Mouse (Mus musculus): ENCODE measurements around the gene Fam53b. TPM values are rescaled to one million over a fixed set of nuclear protein-coding genes. Genes with fewer than 3 reads are reported as not detected.

Fam53b gene
- total RNA-seq, 1 experiment from 2014 or later, result 19.0 TPM

DNA sequence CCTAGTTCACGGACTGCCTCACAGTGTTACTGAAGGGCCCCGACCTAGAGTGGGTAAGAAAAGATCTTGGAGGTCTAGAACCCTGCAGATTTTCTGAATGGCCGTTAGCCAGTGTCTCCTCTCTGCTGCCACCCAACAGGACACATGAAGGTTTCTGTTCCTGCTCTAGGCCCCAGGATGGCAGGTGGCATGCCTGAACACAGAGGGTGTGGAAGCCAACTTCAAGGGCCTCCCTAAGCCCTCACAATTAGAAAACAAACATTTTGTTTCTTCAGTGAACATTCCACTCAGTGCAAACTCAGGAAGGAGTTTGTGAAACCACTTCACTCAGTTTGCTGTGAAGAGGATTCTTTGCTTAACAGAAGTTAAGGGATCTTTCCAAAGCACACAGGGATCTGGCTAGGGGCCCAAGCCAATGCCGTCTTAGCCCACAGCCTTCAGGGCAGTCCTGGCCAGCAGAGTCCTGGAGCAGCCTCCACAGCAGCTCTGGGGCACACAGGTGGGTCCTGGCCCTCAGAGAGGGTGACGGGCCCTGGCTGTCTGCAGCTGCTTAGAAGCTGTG lies 89.1 kb downstream of the Fam53b start:
- no peak for ATAC-seq (ENCODE audit: extremely low read depth, insufficient number of reproducible peaks, low FRiP score, poor library complexity, severe bottlenecking)

DNA sequence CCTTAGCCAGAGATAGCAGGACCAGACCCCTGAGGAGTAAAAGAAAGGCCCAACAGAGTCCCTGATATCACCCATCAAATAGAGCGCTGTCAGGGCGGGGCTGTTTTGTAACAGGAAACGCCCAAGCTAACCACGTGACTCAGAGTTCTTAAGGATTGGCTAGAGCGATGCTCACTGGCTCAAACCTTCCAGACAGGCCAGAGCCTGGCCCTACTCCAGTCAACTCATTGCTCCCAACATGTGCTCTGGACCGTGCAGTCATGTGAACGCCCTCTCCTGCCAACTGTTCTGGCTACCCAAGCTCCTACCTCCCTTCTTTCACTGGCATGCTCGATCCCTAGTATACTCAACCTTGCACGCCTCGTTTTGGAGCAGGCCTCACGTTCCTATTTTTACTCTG lies 89.8 kb downstream of the Fam53b start:
- peak; percentile 13; the same call in 1 of the 2 replicates for ATAC-seq (ENCODE audit: extremely low read depth, insufficient number of reproducible peaks, low FRiP score, poor library complexity, severe bottlenecking)

DNA sequence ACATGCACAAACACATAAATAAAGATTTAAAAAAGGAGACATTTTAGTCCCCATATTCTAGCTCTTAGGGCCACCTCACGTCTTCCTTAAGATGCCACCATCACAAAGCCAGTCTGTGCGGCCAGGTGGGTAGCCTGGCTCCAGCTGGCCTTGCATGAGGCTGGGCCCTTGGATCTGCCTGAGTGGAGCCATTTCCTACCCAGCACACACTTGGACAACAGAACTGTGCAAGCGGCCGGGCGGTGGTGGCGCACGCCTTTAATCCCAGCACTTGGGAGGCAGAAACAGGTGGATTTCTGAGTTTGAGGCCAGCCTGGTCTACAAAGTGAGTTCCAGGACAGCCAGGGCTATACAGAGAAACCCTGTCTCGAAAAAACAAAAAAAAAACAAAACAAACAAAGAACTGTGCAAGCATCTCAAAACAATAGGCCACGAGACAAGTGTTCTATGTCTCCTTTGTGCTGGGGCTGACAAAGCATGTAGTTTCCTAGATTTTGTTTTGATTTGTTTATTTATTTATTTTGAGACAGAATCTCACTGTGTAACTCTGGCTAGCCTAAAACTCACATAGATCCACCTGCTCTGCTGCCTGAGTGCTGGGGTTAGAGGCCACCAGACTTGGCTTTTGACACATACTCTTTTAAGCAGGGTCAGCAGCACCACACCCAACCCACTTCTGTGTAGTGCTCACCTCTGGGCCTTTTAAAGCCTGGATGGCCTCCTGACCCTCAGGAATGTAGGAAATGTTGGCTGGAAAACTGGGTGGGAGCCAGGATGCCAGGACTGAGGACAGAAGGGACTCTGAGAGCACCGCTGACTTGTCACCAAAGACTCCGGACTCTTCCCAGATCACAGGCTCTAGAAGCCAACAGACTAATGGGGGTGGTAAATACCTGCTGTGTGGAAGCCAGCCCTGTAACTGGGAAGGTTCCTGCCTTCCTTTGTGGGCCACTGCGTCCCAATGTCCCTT lies 91.0 kb downstream of the Fam53b start:
- ATAC-seq (ENCODE audit: extremely low read depth, insufficient number of reproducible peaks, low FRiP score, poor library complexity, severe bottlenecking), result no peak

DNA sequence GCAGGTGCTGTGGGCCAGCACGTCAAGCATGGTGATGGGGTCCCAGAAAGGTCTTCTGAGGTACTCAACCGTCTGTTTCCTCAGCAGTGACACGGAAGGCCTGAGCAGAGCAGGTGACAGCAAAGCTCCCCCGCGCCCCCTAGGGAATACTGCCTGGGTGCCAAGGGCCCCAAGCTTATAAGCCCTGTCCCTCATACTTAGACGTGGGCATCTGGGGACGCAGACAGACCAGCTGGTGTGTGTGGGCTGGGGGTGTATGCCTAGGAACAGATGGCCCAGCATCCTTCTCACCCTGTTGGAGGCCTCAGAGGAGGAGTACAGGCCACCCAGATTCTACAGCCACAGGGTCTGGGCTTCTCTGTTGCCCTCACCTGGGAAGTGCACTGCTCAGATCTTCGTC lies 93.1 kb downstream of the Fam53b start:
- ATAC-seq (ENCODE audit: extremely low read depth, insufficient number of reproducible peaks, low FRiP score, poor library complexity, severe bottlenecking), result peak; percentile 69

DNA sequence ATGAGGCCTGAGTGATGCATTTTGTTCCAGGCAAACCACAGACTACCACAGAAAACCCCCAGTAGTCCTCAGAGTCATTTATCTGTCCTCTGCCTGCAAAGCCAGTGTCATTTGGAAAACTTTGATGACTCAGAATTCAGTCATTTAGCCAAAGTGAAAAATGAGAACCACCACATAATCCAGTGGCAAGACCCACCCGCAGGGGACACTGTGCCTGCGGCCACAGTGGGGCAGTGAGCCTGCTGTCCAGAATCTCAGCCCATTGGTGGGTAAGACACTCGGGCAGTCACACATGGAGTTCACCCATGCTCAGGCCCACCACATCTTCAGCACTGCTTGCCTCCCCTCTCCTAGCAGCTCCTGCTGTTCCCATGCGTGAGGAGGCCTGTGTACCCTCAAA lies 94.1 kb downstream of the Fam53b start:
- no peak for ATAC-seq (ENCODE audit: extremely low read depth, insufficient number of reproducible peaks, low FRiP score, poor library complexity, severe bottlenecking)

DNA sequence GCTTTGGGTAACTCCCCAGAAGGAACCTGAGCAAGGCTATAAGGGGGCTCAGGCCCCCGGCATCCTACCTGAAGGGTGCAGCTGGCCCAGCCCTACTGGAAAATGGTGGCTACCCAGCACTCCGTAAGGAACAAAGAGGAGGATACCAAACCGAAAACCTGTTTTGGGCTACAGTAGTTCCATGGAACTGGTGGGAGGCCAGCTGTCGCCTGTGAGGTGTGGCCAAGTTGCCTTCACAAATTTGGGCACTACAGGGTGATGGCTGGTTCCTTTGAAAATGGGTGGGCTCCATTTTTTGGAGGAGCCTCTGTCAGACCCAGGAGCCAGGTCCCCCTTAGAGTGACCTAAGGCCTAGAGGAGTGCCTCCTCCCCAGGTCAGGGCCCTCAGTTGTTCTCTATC lies 98.4 kb downstream of the Fam53b start:
- ATAC-seq (ENCODE audit: extremely low read depth, insufficient number of reproducible peaks, low FRiP score, poor library complexity, severe bottlenecking), result no peak

DNA sequence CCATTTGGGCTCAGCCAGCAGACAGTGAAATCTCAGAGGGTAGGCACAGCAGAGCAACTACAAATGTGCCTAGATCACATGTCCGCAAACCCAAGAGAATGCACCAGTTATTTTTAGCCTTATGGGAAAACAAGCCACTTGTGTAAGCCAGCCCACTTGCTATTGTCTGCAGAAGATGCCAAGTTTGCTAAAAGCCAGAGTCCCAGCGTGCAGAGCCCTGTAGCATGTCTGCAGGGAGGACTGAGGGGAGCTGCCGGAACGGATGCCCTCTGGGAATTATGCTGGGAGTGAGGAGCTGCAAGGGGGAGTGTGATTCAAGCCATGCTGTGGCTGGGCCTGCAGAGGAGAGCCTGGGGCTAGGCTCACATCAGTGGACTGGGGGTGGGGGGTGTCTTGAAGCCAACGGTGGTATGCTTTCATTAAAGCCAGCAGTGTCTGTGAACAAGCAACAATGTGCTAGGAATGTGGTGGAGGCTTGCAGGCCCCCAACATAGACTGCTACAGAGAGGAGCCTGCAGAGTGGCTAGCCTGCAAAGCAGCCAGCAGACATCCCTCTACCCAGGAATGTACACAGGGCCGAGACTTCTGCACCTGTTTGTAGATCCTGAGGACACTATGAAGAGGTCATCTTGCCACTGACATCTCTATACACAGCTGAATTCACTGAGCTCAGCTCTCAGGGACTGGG lies 99.3 kb downstream of the Fam53b start:
- no peak for ATAC-seq (ENCODE audit: extremely low read depth, insufficient number of reproducible peaks, low FRiP score, poor library complexity, severe bottlenecking)

DNA sequence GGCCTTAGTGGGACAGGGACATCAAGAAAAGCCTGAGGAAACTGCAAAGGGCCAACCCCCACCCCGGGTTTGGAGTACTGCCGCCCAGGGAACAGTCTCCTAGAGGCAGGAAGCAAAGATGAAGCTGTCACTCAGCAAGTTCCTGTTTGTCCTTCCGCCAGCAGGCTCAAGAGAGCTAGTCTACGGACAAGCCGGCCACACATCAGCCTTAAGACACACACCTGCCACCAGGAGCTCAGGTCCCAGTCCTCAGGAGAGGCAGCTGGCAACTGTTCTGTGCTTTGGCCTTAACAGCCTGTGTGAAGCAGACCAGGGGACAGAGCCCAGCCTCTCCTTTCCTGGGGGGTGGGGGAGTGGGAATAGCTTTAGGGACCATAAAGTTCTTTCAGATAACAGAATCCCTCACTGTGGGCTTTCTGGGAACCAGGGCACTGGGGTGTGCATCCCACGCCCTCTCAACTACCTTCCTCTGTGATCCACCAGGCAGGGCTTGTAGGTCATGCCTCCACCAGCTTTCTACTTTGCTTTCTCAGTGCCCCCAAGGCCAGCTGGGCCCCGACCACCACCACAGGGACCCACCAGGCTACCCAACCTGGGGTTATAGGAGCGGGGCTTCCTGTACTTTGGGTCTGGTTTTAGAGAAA lies 100.1 kb downstream of the Fam53b start:
- peak; percentile 72 for ATAC-seq (ENCODE audit: extremely low read depth, insufficient number of reproducible peaks, low FRiP score, poor library complexity, severe bottlenecking)

DNA sequence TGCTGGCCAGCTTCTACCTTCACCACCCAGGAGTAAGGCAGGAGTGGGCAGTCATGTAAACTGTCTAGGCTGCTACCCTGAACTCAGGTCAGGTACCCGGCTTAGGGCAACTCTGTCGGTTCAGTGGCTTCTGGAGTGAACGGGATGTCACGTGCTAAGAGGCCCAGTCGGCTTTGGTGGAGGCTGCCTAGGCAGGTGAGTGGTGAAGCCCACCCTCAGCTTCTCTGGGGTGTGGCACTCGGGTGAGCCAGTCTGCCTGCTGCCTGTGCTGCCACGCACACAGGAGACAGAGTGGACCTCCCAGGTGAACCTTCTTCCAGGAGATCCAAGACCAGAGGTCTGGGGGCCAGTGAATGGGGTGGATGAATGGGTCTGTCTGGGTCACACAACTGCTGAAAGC lies 100.7 kb downstream of the Fam53b start:
- no peak for ATAC-seq (ENCODE audit: extremely low read depth, insufficient number of reproducible peaks, low FRiP score, poor library complexity, severe bottlenecking)

DNA sequence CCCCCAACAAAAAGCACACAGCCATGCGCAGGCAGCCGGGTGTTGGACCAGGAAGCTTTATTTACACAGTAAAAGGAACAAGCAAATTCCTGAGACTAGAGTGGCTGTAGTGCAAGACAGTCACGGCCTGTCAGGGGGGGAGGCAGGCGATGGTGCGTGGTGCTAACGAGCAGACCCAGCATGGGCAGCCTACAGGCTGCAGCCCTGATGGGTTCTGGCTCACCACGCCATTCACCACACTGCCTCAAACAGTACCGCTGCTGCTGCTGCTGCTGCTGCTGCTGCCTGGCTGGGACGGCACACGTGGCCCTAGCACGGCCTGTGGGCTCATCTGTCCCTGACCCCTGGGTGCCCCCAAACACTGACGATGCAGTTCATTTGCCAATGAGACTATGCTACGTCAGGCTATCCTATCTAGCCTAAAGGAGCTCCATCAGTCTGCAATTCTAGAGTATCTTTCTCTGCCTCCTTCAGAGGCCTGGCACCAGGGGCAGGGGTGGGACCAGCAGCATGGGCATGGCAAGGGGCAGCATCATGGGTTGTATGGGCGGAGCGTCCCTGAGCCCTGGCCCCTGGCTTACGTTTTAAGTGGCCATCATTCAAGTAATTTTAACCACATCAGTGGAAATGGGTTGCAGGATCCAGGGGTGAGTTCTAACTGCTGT lies 101.5 kb downstream of the Fam53b start:
- ATAC-seq (ENCODE audit: extremely low read depth, insufficient number of reproducible peaks, low FRiP score, poor library complexity, severe bottlenecking), result no peak

DNA sequence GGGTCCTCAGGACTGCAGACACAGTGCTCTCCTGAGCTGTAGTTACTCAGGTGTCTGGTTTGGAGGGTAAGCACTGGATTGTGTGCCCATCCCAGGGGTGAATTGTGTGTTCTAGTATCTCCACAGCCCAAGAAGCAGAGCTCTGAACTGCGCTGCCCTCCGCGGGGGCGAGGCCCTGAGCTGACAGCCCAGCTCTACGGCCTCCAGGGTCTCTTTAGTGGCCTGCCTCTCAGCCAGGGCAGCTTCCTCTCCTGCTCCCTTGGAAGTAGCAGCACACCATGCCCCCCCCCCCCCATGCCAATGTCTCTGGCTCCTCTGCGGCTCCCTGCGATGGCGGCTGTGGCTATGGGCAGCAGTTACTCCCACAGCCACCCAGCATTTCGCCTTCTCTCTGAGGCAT lies 102.1 kb downstream of the Fam53b start:
- no peak for ATAC-seq (ENCODE audit: extremely low read depth, insufficient number of reproducible peaks, low FRiP score, poor library complexity, severe bottlenecking)

DNA sequence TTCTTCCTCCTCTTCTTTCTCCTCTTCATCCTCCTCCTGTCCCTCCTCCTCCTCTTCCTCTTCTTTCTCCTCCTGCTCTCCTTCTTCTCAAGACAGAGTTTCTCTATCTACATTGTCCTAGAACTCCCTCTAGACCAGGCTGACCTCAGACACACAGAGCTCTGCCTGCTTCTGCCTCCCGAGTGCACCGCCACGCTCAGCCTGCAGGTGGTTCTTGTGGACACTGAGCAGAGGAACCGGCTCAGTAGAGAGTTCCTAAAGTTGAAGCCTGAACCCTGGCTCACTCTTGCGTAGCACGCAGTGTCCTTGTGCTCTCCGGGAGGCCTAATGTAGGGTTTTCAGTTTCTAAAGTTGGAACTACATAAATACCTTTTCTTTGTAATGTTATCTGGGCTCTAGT lies 108.6 kb downstream of the Fam53b start:
- peak; percentile 25; the same call in 1 of the 2 replicates for ATAC-seq (ENCODE audit: extremely low read depth, insufficient number of reproducible peaks, low FRiP score, poor library complexity, severe bottlenecking)

DNA sequence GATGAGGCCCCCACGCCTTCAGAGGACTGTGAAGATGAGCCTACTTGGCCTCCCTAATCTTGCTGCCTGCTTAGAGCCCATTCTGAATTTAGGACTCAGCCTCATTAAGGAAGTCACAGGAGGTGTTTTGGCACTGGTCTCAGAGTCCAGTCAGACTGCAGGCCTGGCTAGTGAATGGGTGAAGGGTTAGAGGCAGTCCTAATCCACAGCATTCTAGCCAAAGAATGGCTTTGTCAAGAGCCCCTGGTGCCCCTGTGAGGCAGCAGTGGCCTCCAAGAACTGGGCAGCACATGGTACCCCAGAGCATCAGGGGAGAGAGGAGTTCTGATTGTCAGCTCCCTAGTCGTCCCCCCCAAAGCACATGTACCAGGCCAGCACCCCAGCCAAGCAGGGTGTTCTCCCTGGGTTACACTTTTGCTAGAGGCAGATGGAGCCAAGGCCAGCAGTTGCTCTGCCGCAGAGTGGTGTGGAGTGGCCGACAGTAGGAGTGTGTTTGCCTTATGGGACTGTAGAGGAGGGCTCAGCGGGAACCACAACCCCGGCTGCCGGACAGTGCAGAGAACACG lies 109.3 kb downstream of the Fam53b start:
- ATAC-seq (ENCODE audit: extremely low read depth, insufficient number of reproducible peaks, low FRiP score, poor library complexity, severe bottlenecking), result no peak

DNA sequence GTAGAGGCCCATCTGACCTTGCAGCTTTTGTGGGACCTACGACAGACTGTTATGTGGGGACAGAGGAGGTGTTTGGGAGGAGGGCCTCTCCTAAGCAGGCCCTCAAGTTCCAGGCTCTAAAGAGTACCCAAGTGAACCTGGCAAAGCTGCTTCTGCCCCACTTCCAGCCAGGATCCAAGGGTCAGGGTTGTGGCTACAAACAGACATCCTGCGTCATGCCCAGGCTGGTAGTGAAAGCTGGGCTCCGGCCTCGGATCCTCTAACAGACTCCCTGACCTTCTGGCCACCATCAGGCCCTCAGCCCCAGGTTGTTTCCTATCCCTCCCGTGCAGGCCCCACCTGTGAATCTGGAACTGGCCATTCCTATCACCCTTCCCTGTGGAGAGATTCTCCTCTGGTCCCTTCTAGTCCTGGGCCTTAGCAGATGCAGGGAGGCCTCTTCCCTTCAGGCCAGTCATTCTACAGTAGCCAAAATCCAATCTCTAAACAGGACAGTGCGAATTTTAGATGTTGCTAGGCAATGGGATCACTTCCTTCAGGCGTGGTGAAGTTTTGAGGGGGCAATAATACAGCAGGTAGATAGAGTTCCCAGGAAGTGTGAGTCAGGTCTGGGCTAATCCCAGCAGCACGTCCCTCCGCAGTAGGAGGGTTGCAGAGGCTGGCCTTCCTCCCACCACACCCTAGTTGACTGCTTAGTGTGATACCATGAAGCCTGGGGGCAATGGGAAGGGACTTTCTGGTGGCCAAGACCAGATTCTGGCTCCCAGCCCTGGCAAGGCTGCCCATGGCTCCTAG lies 110.0 kb downstream of the Fam53b start:
- ATAC-seq (ENCODE audit: extremely low read depth, insufficient number of reproducible peaks, low FRiP score, poor library complexity, severe bottlenecking), result no peak

DNA sequence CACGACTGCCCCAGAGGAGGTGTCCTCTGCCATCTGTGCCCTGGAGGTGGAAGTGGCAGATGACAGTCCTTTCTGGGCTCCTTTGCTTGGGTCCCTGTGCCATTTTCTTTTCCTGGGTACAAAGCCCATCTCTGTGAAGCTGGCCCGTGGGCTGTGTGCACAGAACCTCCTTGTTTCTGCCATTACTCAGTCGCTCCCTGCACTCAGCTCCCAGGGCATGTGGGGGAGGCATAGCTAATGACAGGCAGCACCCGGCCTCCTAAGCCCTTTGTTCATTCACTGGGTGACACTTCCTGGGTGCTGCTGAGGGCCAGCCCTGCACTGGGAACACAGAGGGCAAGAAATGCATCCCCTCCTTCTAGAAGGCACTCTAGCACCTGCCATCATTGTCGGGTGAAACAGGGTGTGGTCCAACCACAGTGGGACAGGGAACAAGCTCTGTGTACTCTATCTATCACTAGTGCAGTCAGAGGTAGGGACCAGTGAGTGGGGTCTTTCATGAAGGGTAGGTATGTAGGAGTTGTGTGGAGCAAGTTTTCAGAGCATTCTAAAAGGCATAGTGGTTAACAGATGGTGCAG lies 111.1 kb downstream of the Fam53b start:
- no peak for ATAC-seq (ENCODE audit: extremely low read depth, insufficient number of reproducible peaks, low FRiP score, poor library complexity, severe bottlenecking)

DNA sequence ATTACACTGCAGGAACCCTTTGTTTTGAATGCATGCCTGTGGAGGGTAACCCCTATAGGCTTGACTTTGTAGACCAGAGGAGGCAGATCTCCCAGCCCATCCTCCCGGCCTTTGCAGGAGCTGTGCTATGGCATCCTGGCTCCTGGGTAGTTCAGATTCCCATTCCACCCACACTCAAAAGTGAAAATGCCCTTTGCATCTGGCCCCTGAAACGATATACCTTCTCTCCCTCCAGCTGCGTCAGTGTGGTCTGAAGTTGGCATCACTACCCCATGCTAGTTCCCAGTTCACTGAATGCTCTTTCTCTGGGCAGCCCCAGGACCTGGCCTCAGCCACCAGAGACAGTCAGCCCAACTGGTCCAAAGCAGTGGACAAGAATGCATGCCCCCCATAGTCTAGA lies 111.7 kb downstream of the Fam53b start:
- no peak for ATAC-seq (ENCODE audit: extremely low read depth, insufficient number of reproducible peaks, low FRiP score, poor library complexity, severe bottlenecking)

DNA sequence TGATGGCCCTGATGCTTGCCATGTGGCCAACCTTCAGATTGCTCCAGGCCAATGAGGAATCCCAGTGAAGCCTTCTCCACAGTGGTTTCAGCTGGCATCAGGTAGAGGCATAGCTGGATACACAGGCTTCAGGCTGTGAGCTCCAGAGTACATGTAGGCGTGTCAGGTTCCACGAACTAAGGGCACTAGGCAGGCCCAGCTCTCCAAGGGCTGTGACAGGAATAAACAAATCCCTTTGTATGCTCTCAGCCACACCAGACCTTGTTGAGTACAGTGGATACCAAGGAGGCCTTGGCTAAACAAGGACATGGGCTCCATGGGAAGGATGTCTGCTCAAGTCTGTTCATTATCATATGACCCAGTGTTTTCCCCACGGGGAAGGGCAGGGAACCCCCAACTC lies 112.3 kb downstream of the Fam53b start:
- no peak for ATAC-seq (ENCODE audit: extremely low read depth, insufficient number of reproducible peaks, low FRiP score, poor library complexity, severe bottlenecking)

DNA sequence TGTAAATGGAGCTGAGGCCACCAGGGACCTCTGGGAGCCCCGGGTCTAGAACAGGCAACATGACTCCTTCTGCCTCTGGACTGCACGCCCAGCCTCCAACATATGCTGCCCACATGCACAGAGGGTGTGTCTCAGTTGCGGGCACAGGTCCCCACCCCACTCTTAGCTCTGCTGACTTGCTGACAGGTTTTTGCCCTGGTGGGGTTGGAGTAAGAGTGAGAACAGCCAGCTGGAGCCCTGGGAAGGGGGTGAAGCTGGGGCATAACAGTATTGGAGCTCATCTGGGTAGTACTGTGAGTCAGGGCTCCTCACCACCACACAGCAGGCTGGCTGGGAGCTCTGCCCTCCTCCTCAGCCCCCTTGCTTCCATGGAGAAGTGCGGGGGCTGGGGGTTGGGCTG lies 113.6 kb downstream of the Fam53b start:
- ATAC-seq (ENCODE audit: extremely low read depth, insufficient number of reproducible peaks, low FRiP score, poor library complexity, severe bottlenecking), result peak; percentile 14; the same call in 1 of the 2 replicates

All from neutrophil, adult 5-6 weeks (primary cell).